Mouse (Mus musculus) spleen, embryonic (tissue): ENCODE results near the gene Cradd.

ENCODE experiments used
- CTCF ChIA-PET: fragments of 350-600 bp; sonication (Branson Sonifier 250); formaldehyde crosslinking; loops from one replicate; lab custom pipeline; 2022; lab: Charles Lee

The Cradd gene

GRCm38 (mm10) chr10:95280327-95280726 lies 43.6 kb downstream of the Cradd start:
- CTCF ChIA-PET: interaction anchor here (0.6 kb wide), 1 partner anchor 217 kb away, joined by 7 read pairs; no protein-coding TSS in a partner anchor

- CTCF ChIA-PET: interaction anchor here (0.6 kb wide), 1 partner anchor 79 kb away, joined by 3 read pairs; no protein-coding TSS in a partner anchor
Measured at GRCm38 (mm10) chr10:95279459-95279858, 44.5 kb downstream of the Cradd start.

- CTCF ChIA-PET: interaction anchor here (1.1 kb wide), 1 partner anchor 19 kb away, joined by 3 read pairs; no protein-coding TSS in a partner anchor
Measured at GRCm38 (mm10) chr10:95278085-95278484, 45.8 kb downstream of the Cradd start.

GRCm38 (mm10) chr10:95275488-95275887 lies 48.4 kb downstream of the Cradd start:
- CTCF ChIA-PET: no interaction called here

- CTCF ChIA-PET: no interaction called here
Measured at GRCm38 (mm10) chr10:95273226-95273625, 50.7 kb downstream of the Cradd start.

- CTCF ChIA-PET: interaction anchor here (1.1 kb wide), 1 partner anchor 94 kb away, joined by 4 read pairs; no protein-coding TSS in a partner anchor
Measured at GRCm38 (mm10) chr10:95269151-95269550, 54.8 kb downstream of the Cradd start.

- CTCF ChIA-PET: interaction anchor here (0.7 to 1.1 kb wide), 2 partner anchors 95 to 328 kb away, joined by 3 to 4 read pairs; no protein-coding TSS in a partner anchor
Measured at GRCm38 (mm10) chr10:95268366-95268765, 55.6 kb downstream of the Cradd start.

- CTCF ChIA-PET: no interaction called here
Measured at GRCm38 (mm10) chr10:95266983-95267382, 57.0 kb downstream of the Cradd start.

- CTCF ChIA-PET: no interaction called here
Measured at GRCm38 (mm10) chr10:95266041-95266762, 57.7 kb downstream of the Cradd start.

GRCm38 (mm10) chr10:95265576-95265975 lies 58.4 kb downstream of the Cradd start:
- CTCF ChIA-PET: interaction anchor here (0.6 kb wide), 1 partner anchor 1487 kb away, joined by 5 read pairs; no protein-coding TSS in a partner anchor

GRCm38 (mm10) chr10:95264485-95265321 lies 59.2 kb downstream of the Cradd start:
- CTCF ChIA-PET: no interaction called here

GRCm38 (mm10) chr10:95262388-95262787 lies 61.5 kb downstream of the Cradd start:
- CTCF ChIA-PET: no interaction called here

- CTCF ChIA-PET: interaction anchor here (0.7 kb wide), 1 partner anchor 49 kb away, joined by 12 read pairs; no protein-coding TSS in a partner anchor
Measured at GRCm38 (mm10) chr10:95261279-95261678, 62.7 kb downstream of the Cradd start.

- CTCF ChIA-PET: no interaction called here
Measured at GRCm38 (mm10) chr10:95260420-95260819, 63.5 kb downstream of the Cradd start.

- CTCF ChIA-PET: interaction anchor here (1.0 kb wide), 1 partner anchor 20 kb away, joined by 3 read pairs; no protein-coding TSS in a partner anchor
Measured at GRCm38 (mm10) chr10:95258471-95259155, 65.3 kb downstream of the Cradd start.

- CTCF ChIA-PET: no interaction called here
Measured at GRCm38 (mm10) chr10:95257979-95258378, 66.0 kb downstream of the Cradd start.

- CTCF ChIA-PET: interaction anchor here (0.5 to 1.2 kb wide), 4 partner anchors 26 to 283 kb away, joined by 3 to 8 read pairs (median 4); no protein-coding TSS in a partner anchor
Measured at GRCm38 (mm10) chr10:95256095-95256494, 67.8 kb downstream of the Cradd start.

GRCm38 (mm10) chr10:95255018-95255680 lies 68.8 kb downstream of the Cradd start:
- CTCF ChIA-PET: no interaction called here

- CTCF ChIA-PET: no interaction called here
Measured at GRCm38 (mm10) chr10:95254453-95255001, 69.4 kb downstream of the Cradd start.

GRCm38 (mm10) chr10:95254046-95254445 lies 69.9 kb downstream of the Cradd start:
- CTCF ChIA-PET: no interaction called here
